Mouse (Mus musculus) erythroblast, embryonic 14.5 days (primary cell): ENCODE measurements around the gene Napb. TPM values are rescaled to one million over a fixed set of nuclear protein-coding genes. Genes with fewer than 3 reads are reported as not detected.
A peak's percentile ranks its signal among the peaks of the same experiment; 100 is the strongest.

Experiments
- H3K27me3 ChIP-seq: 2 replicates; pipeline ENCODE4 v1.6.1; 2012; ENCODE audit warnings: inconsistent platforms; ENCODE audit not compliant: control insufficient read depth
- H3K36me3 ChIP-seq: 2 replicates; pipeline ENCODE4 v1.6.1; 2012; ENCODE audit warnings: mild to moderate bottlenecking, inconsistent platforms; ENCODE audit not compliant: control insufficient read depth
- H3K4me1 ChIP-seq: 2 replicates; pipeline ENCODE4 v1.6.1; 2012; ENCODE audit warnings: inconsistent platforms; ENCODE audit not compliant: control insufficient read depth
- H3K4me3 ChIP-seq: replicated peaks from 2 replicates; pipeline ENCODE3; 2012; ENCODE audit warnings: moderate library complexity, mild to moderate bottlenecking, inconsistent platforms
- H3K9me3 ChIP-seq: 2 replicates; pipeline ENCODE4 v1.6.1; 2012; ENCODE audit warnings: low read length, inconsistent platforms, mixed read lengths; ENCODE audit not compliant: control insufficient read depth
- GATA1 ChIP-seq: IDR thresholded peaks from 2 replicates; pipeline ENCODE4 v1.6.1; 2012; ENCODE audit warnings: low read length, inconsistent platforms, mixed read lengths
- TAL1 ChIP-seq: IDR thresholded peaks from 3 replicates; pipeline ENCODE4 v1.6.1; 2012; ENCODE audit warnings: low read length, inconsistent platforms, mixed read lengths
- polyA plus RNA-seq: library from polyadenylated mRNA; stranded (reverse); fragments of >175 nt; gene quantifications from 2 replicates; pipeline ENCODE4 v1.2.3, GENCODE M21; 2012

Gene Napb
- polyA plus RNA-seq, 1 experiment: not detected

DNA sequence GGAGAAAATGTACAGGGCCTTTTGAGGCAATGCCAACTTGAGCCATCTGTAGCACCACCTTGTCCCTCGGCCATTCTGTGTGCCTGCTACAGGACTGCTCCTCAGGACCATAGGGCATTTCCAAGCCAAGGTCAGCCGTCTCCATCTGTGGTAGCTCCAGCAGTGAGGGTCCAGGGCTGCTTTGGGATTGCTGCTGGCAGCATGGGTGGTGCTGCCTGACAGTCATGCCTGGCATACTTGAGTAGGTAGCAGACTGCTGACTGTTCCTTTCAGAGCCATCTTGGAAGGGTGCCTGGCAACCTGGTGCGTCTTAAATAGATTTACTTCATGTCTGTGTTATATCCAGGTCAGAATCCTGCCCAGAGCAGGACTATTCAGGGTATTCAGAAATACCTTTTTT lies 10.7 kb upstream of the Napb start:
- no peak for TF ChIP-seq TAL1
- no peak for TF ChIP-seq GATA1
- no peaks in the 10 kb centered on the region for H3K4me1 ChIP-seq
- H3K36me3 ChIP-seq: no peaks in the 10 kb centered on the region
- no peaks in the 10 kb centered on the region for H3K27me3 ChIP-seq
- H3K4me3 ChIP-seq: no peak overlapping the region
- H3K9me3 ChIP-seq: no peaks in the 10 kb centered on the region

DNA sequence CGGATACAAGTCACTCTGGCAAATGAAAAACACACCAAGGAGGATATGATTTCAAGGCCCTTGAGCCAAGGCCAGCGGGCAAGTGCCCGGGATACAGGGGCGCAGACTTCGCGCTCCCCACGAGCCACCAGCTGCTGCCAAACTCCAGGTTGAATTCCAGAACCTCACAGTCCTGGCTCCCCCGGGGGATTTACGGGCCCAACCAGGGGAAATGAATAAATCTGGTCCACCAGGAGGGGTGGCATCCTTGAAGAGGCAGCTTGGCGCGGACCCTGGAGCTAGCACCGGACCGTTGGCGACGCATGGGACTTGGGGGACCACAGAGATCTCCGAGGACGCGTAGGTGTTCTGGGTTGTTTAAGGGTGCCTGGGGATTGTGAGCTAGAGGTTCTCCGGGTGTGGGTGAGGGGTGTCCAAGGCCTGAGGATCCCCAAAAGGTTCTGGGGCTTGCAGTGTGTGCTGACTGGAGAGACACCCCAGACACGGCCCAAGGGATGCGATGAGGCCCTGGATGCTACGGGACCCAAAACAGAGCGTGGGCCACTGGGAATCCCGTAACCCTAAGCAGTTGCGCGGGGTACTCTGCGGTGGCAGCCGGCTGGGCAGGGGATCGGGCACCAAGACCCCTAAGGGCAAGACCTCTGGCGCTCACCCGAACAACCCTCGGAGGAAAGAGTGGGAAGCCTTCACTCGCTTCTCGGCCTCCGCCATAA lies 497 bp downstream of the Napb start:
- peak overlapping the region; percentile 65 for H3K4me3 ChIP-seq
- H3K9me3 ChIP-seq: peaks cover 5% of the 10 kb centered on the region; the same call in 1 of the 2 replicates
- TF ChIP-seq GATA1: no peak
- no peak for TF ChIP-seq TAL1
- H3K27me3 ChIP-seq: peaks cover 7% of the 10 kb centered on the region
- no peaks in the 10 kb centered on the region for H3K36me3 ChIP-seq
- peaks cover 10% of the 10 kb centered on the region for H3K4me1 ChIP-seq

DNA sequence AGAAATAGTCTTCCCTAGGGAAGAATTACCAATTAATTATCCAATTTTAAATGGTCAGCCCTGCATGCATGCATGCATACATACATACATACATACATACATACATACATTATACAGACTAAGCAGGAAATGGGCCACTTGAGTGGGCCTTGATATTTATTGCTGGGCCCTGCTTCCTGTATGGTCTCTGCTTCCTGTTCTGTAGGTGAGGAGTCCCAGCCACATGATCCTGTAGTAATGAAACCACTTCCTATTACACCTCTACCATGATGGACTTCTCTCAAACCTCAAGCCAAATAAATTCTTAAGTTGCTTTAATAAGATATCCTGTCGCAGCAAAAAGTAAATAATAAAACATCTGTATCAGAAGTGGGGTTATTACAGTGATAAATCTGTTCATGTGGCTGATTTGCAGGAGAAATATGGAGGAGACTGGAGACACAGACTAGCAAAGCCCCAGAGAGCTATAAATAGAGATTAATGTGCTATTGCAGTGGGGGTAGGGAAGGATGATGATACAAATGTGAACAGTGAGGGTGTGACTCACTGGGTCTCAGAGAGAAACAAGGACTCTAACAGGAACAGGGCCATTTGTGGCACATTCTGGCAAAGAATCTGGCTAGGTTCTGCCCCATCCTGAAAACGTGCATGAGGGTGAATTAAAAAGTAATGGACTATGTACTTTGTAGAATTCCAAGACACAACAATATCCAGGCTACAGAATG lies 12.8 kb downstream of the Napb start:
- H3K27me3 ChIP-seq: no peaks in the 10 kb centered on the region
- H3K9me3 ChIP-seq: no peaks in the 10 kb centered on the region
- H3K4me1 ChIP-seq: no peaks in the 10 kb centered on the region
- H3K4me3 ChIP-seq: no peak overlapping the region
- TF ChIP-seq TAL1: no peak
- no peak for TF ChIP-seq GATA1
- H3K36me3 ChIP-seq: no peaks in the 10 kb centered on the region

DNA sequence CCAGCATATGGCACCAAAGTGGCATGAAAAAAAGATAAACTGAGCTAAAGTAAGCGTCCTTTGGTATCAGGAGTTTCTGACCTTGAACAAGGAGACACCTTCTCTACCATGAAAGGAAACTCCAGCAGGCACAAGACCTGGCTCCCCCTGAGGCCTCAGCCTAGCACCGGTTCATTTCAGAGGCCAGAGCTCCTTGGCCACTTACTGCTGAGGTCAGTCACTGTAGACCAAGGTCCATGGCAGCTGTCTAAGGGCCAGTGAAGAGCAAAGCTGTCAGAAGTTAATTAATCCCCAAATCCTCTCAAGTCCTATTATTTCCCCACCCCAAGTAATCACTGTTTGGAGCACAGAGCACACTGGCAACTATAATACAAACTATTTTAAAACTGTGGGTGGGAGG lies 15.2 kb downstream of the Napb start:
- H3K36me3 ChIP-seq: no peaks in the 10 kb centered on the region
- no peak overlapping the region for H3K4me3 ChIP-seq

DNA sequence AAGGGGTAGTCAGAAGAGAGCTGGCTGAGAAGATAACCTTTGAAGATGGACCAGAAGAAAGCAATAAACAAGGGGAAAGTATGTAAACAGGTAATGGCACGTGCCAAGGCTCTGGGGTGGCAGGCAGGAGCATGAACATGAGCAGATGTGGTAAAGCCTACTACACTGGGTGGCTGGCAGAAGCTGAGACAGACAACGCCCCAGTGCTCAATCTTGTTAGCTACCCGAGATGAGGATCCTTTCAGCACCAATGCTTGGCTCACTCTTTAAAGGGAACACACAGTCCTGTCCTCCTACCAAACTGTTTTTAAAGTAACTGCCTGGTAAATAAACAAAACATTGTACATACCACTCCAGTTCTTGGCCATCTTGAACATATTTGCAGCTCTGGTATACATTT lies 19.9 kb downstream of the Napb start:
- Histone ChIP-seq H3K4me3 (no peak overlapping the region), H3K27me3 (no peaks in the 10 kb centered on the region), H3K4me1 (no peaks in the 10 kb centered on the region), H3K36me3 (no peaks in the 10 kb centered on the region), H3K9me3 (no peaks in the 10 kb centered on the region)
- TF ChIP-seq GATA1 (no peak), TAL1 (no peak)

More for the DNA sequence above, 15.2 kb downstream of the Napb start:
- Histone ChIP-seq H3K27me3 (no peaks in the 10 kb centered on the region), H3K4me1 (no peaks in the 10 kb centered on the region), H3K9me3 (no peaks in the 10 kb centered on the region)
- TF ChIP-seq TAL1 (no peak), GATA1 (no peak)

DNA sequence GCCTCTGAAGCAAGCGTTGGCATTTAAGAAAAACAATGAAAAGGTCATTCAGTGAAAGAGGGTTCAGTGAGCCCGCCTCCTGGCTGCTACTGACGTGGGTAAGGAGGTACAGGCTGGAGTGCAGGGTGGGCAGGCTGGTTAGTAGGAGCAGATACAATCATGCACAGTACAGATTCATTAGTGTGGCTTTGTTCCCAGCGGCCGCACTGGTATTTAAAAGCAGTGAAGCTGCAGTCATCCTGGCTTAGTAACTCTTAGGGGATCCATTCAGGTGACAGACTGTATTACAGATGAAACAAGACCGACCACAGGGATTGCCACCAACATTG lies 25.1 kb downstream of the Napb start:
- no peak for TF ChIP-seq TAL1
- no peak for TF ChIP-seq GATA1
- Histone ChIP-seq H3K9me3 (no peaks in the 10 kb centered on the region), H3K4me3 (no peak overlapping the region), H3K27me3 (no peaks in the 10 kb centered on the region), H3K36me3 (no peaks in the 10 kb centered on the region), H3K4me1 (no peaks in the 10 kb centered on the region)

DNA sequence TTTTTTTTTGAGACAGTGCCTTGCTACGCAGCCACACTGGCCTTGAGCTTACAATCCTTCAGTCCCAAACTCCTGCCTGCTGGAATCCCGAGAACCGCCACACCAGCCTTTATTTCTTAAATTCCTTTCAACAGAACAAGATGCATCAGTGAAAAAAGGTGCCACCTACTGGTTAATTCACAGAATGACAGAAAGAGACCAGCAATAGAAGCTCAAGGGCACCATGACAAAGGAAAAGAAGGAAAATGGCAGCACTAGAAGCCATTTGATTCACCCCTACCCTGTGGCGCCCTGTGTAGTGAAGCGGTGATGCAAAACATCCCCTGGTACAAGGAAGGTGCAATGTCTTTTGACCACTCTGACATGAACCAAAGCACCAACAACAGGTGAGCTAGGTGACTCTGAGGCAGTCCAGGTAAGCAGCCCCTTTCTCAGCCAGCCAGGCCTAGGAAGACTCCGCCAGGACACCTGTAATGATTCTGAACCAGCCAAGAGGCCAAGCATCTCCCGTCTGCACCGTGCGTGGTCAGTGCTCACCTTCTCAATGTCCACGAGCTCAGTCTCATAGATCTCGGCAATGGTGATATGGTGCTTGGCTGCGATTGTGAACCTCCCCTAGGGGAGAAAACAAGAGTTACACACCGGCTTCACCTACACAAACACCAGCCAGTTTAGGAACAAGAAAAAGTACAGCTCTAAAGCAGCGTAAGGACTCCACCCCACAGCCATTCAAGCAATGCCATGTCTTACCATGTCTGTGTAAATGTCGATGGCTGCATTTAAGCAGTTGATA lies 25.7 kb downstream of the Napb start:
- Histone ChIP-seq H3K4me1 (no peaks in the 10 kb centered on the region), H3K27me3 (no peaks in the 10 kb centered on the region), H3K36me3 (no peaks in the 10 kb centered on the region), H3K9me3 (no peaks in the 10 kb centered on the region), H3K4me3 (no peak overlapping the region)
- TF ChIP-seq TAL1 (no peak), GATA1 (no peak)

DNA sequence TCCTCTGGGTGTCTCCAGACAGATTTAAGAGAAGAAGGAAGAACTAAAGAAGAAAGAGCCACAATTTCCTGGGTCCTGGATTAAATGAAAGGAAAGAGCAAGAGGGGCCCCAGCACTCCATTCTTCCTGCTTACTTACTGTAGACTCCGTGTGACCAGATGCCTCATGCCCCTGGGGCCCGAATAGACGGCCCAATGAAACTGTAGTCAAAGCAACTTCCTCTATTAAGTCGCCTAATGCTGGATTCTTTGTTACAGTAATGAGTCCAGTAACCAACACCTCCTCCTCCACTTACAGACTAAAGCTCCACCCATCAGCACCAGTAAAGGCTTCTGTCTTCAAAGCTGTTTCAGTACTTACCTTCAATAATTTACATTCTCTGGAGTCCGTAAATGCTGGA lies 33.7 kb downstream of the Napb start:
- no peaks in the 10 kb centered on the region for H3K27me3 ChIP-seq
- H3K9me3 ChIP-seq: no peaks in the 10 kb centered on the region
- no peak overlapping the region for H3K4me3 ChIP-seq
- H3K36me3 ChIP-seq: peaks cover 8% of the 10 kb centered on the region
- no peaks in the 10 kb centered on the region for H3K4me1 ChIP-seq
- TF ChIP-seq GATA1 (no peak), TAL1 (no peak)

DNA sequence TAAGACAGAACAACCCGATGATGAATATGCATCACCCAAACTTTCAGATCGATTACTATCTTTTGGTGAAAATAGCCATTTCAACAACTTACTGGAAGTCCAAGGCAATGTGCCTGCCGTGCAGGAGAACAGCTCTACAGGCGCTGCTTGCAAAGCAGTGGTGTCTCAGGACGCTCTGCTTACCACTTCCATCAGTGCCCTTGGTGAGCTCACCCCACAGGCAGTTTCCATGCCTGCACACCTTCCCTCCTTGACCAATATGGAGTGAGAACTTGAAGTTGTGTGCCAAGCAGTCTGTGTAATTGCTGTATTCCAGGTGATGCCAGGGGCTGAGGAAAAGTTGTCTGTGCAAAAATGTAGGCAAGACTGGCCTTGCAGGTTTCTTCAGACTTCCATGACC lies 41.5 kb downstream of the Napb start:
- Histone ChIP-seq H3K9me3 (no peaks in the 10 kb centered on the region), H3K4me1 (no peaks in the 10 kb centered on the region), H3K4me3 (no peak overlapping the region), H3K36me3 (peaks cover 68% of the 10 kb centered on the region), H3K27me3 (no peaks in the 10 kb centered on the region)
- no peak for TF ChIP-seq GATA1
- no peak for TF ChIP-seq TAL1
